Mouse (Mus musculus) urinary bladder, adult 2 months (tissue): ENCODE measurements around the gene Rasgef1a. TPM values are rescaled to one million over a fixed set of nuclear protein-coding genes. Genes with fewer than 3 reads are reported as not detected.

Experiments used
- DNase-seq: peaks from one replicate; pipeline ENCODE4 v3.0.0; 2022; ENCODE audit warnings: low spot score
- polyA plus RNA-seq: library from polyadenylated mRNA; depleted of rRNA; stranded (reverse); fragments of >200 nt; gene quantifications from 2 replicates; pipeline ENCODE4 v1.2.3, GENCODE M21; 2012; rRNA removed

Gene Rasgef1a
- polyA plus RNA-seq, 1 experiment = 1.0 TPM

DNA sequence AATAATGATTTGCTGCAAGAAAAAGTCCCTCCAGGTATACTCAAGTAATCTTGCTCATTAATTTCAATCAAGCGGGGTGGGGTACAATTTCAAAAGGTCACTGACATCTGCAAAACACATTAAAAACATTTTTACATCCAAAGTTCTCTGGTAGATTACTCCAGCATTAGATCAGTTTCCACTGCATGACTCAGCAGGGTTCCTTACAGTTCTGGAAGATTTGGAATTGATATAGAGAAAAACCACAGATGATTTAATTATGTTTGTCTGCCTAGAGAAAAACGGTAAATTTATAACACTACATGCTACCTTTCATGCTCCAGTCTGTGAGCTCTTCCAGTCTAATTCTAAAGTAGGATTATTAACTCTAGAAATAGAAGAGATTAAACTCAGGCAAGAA lies 118.8 kb downstream of the Rasgef1a start:
- no peak for DNase-seq

DNA sequence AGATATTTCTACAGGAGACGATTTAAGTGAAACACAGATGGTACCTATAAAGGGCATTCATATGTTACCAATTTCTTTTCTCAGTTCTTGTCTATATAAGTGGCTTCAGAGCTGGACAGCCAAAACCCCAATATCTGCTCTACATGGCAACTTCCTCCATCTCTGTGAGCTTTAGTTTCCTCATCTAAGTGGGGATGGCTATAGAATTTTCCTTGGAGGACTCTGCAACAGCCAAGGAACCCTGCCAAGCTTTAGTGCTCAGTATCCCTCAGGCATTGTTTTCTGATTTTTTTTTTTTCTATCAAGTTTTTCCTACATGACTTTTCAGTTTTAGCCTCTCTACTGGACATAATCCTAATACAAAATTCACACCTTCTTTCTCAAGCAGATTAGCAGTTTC lies 123.2 kb downstream of the Rasgef1a start:
- DNase-seq = no peak

DNA sequence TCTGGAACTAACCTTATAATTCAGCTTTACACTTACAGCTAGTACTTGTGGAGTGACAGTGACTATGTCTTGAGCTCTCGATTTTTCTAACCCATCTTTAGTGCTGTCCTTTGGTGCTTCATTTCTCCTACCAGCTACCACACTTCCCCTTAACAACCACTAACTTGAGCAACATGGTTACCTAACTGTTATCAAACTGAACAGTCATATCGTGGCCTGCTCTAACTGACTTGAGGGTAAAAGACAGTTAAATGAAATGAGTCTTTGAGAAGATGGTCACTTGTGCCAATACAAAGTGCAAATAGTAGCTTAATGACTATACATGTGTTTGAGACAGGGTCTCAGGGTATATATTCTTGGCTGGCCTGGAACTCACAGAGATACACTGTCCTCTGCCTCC lies 125.9 kb downstream of the Rasgef1a start:
- no peak for DNase-seq

DNA sequence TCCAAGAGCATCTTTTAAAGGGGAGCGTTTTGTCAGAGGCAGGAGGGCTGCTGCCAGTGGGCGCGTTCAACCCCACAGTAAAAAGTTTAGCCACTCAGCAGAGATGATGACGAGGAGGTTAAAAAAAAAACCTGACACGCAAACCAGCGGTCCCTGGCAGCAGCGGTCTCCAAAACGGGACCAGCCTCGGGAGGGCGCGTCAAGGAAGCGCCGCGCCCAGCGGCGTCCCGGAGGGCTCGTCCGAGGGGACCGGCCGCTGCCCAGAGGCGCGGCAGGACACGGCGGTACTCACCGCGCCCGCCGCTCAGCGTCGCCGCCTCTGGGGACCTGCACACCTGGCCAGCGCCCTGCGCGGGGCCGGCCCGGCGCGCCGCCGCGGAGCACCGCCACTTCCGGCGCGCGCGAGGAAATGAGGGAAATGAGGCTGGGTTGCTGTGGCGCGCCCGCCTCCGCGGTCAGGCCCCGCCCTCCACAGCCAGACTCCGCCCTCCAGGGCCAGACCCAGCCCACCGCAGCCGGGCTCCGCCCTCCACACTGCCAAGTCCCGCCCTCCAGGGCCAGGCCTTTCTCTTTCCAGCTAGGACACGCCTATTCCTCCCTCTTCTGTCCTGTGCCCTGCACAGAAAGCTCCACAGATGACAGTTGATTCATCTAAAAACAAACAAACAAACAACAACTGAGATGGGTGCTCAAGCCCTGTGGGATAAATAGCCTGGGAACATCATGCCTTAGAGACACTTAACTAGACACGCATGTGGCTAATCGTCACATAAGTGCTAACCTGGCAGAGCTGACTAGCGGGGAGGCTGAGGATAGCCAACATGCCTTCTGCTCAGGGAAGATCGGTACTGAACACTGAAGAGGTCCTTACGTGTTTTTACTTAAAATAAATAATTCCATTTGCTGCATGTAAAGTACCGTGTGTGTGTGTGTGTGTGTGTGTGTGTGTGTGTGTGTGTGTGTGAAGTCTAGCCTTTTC lies 127.8 kb downstream of the Rasgef1a start, which contains the start of gene Csgalnact2:
Csgalnact2 (minus strand) TSS at position 410 of the 979 bp plus-strand sequence.
- DNase-seq = peak; percentile 88

DNA sequence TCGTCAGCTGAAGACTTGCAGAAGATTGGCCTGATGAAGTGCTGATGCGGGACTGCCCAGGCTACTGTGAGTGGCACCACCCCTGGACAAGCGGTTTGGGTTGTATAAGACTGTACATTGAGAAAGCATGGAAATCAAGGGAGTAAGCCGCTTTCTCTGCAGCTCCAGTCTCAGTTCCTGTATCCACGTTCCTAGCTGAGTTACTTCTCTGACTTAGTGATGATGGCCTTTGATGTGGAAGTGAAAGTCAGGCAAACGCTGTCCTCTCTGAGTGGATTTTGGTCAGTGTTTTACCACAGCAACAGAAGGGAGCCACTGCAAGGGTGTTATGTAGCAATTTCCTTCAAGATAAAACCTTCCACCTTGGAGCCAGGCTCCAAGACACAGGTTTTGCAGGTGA lies 129.7 kb downstream of the Rasgef1a start:
- no peak for DNase-seq

Other genes starting within 250 kb of the Rasgef1a start
- gene Zfp637, start 170.3 kb upstream of the Rasgef1a start, polyA plus RNA-seq = 54.9 and 58.8 TPM in 2 replicates
- gene Zfp239, start 149.3 kb upstream of the Rasgef1a start, polyA plus RNA-seq = 2.0 and 2.1 TPM in 2 replicates
- gene Hnrnpf, start 111.1 kb upstream of the Rasgef1a start, polyA plus RNA-seq = 285 and 328 TPM in 2 replicates
- gene Fxyd4, start 73.7 kb upstream of the Rasgef1a start, polyA plus RNA-seq = 5.7 and 7.0 TPM in 2 replicates
- 19.8 and 20.2 TPM in 2 replicates for gene Csgalnact2, start 127.7 kb downstream of the Rasgef1a start, polyA plus RNA-seq
- 2.0 TPM in 2 replicates for gene Ret, start 186.3 kb downstream of the Rasgef1a start, polyA plus RNA-seq